Mouse (Mus musculus) heart, adult 8-10 months (tissue): ENCODE measurements around the gene Ppp4r3a. TPM values are rescaled to one million over a fixed set of nuclear protein-coding genes. Genes with fewer than 3 reads are reported as not detected.

ENCODE experiments used
- DNase-seq: peaks from one replicate; pipeline ENCODE4 v3.0.0; 2022; ENCODE audit warnings: low spot score
- microRNA-seq: library from miRNA; unstranded; fragments of <30 nt; microRNA quantifications from one replicate; pipeline ENCODE4 v1.2.0, GENCODE M21; 2022
- total RNA-seq, 4 experiments: library from RNA; stranded (reverse); gene quantifications; 2 replicates each; pipeline ENCODE4 v1.2.4; 2022

The Ppp4r3a gene
- total RNA-seq, 4 experiments from 2014 or later = 20.7 to 21.8 (median 21.3) TPM

GRCm38 (mm10) chr12:100993146-100993545, 90.4 kb downstream of the Ppp4r3a start:
- DNase-seq = no peak

- DNase-seq = no peak
These were observed 91.0 kb downstream of the Ppp4r3a start for GRCm38 (mm10) chr12:100992505-100992904.

DNA sequence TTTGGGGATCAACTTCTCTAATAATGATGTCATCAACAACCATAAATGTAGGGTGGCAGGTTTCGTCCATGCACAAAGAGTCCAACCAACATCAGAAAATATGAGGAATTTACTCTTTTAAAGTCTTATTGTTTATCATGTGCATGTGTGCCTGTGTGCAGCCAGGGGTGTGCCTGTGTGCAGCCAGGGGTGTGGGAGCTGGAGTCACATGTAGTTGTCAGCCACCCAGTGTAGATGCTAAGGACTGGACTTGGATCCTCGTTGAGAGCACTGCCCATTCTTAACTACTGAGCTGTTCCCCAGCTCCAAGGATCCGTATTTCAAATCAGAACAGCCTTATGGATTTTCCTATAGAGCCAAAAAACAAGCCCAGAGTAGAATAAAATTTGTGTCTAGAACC, 92.4 kb downstream of the Ppp4r3a start:
- DNase-seq = no peak

GRCm38 (mm10) chr12:100990291-100990690, 93.2 kb downstream of the Ppp4r3a start:
- DNase-seq = no peak

GRCm38 (mm10) chr12:100989780-100990288, 93.7 kb downstream of the Ppp4r3a start:
- no peak for DNase-seq

Small RNA genes lying within 50 kb of the gene (microRNA-seq; reads per million reads assigned to microRNA genes)
- not detected for gene Mir1190

Other genes with a start within 250 kb of the Ppp4r3a start
- under 1 TPM in 3 of 4 experiments, not detected in 1; 0.09 to 0.49 (median 0.28) TPM for gene Gpr68, start 175.5 kb downstream of the Ppp4r3a start, total RNA-seq
- 1 to 10 TPM; 4.2 to 6.4 (median 4.4) TPM for gene Ccdc88c, start 54.6 kb downstream of the Ppp4r3a start, total RNA-seq